Mouse (Mus musculus) lung, postnatal 10 days (tissue): ENCODE data around the gene Slit3.

Source experiments
- DNase-seq: peaks from one replicate; pipeline ENCODE4 v3.0.0; 2021

Gene Slit3

GRCm38 (mm10) chr11:35203673-35204072 lies 82.6 kb downstream of the Slit3 start:
- no peak for DNase-seq

- DNase-seq, result no peak
Observed at GRCm38 (mm10) chr11:35204084-35204483, 83.1 kb downstream of the Slit3 start.

DNA sequence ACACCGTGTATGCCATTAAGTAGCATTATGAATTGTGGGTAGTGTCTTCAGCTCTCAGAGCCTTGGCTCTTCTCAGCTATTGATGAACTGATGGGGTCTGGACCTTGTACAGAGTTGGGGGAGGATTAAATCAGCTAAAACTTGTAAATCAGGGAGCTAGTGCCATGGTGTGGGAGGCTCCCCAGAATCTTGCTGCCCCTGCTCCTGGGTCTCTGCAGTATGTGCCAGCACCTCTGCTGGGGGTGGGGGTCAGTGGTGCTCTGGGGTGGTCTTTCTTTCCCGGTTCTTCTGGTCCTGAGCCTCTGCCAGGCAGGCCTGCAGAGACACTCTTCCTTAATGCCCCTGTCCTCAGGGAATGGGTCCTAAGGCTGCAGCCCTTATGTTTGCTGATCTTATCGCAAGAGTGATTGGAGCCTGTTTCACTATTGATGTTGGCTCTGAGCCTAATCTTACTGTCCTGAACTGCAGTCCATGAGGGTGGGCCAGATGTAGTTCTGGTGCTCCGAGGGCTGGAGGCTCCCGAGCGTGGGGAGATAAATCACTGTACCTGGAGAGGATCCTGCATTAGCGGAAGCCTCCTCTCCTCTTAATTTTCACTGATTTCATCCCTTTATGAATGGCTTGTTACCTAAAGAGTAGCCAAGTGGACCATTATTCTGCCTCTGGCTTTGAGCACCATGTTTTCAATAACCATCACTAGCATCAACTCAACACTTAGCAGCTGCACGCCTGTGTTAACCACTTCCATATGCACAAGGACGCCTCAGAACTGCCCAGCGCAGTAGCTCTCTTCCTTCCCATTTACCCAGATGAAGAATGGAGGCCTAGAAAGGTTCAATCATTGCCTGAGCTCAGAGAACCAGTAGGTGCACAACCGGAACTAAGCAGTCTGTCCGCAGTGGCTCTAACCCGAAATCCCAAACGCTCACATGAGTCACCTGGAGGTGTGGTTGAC lies 90.0 kb downstream of the Slit3 start:
- no peak for DNase-seq

DNA sequence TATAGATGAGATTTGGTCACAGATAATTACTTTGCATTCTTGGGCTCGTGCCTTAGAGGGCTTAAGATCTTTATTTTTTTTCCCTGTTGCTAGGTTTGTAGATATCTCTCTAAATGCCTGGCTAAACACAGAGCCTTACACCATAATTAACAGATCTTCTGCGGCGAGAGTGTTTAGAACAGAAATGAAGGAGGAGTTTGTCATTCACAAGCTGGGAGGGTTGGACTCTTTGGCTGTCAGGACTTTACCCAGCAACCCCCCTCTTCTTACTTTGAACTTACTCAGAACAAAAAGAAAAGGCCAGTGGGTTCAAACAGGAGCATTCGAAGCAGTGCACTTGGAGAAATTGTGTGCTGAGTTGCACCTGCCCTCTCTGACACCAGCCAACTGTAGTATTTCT lies 103.0 kb downstream of the Slit3 start:
- DNase-seq, result no peak

DNA sequence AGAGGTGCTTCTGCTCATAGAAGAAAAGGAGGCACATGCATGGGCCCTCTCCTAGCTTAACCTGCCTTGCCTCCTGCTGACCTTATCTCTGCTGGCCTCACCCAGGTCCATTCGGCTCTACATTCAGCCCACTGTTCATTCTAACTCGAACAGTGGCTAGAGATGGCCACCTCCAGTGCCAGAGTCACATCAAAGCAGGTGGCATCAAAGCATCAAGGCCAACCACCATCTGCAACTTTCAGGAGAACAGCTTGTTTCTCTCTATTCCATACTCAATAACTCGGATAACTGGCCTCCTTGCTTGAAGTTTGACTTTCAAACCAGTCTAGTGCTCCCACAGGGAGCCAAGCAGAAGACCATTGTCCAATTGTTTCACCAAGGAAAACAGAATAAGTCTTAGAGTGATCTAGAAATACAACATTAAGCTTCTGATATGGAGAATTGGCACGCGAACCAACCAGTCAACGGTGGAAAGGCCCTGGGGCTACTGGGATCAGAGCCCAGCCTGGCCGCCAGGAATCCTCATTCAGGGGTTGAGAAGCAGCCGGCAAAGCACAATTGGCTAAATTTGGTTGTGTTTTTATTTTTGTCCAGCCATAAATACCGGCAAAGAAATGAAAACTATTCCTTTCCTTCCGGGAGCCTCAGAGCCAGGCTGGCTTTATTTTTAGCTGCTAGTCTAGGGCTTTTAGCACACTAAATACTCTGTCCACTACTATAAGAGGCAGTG lies 110.5 kb downstream of the Slit3 start:
- DNase-seq, result no peak

DNA sequence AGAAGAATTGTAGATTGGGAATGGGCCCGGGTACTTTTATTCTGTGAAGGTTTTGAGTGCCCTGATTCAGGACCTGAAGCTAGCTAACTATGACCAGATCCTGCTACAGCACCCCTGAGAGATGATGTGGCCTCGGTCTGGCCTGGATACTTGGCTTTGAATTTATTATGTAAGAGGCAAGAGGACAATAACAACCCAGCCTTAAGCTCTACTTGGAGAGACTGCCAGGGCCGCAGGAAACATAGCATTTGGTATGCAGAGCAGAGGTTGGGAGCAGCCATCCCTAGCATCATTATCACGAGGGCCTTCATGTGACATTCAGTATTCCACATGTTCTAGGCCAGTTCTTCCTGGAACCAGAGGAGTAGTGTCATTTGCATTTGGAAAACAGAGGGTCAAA lies 111.3 kb downstream of the Slit3 start:
- DNase-seq, result no peak

GRCm38 (mm10) chr11:35241379-35241778 lies 120.4 kb downstream of the Slit3 start:
- DNase-seq, result no peak

GRCm38 (mm10) chr11:35243597-35243996 lies 122.6 kb downstream of the Slit3 start:
- no peak for DNase-seq

DNA sequence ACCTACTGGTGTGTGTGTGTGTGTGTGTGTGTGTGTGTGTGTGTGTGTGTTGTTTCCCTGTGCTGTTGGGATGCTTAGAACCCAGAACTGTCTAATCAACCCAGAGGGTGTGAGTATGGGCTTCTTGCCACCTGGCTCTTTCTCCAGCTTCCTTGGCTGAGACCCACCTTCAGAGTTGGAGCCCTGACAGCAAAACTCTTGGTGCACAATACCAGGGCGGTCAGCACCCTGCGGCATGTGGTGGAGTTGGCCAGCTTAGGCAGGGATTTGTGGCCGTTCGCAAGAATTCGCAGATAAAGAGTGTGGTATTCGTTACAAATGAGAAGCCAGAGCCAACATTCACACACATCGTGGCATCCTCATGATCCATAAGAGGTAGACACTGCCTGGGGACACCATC lies 123.5 kb downstream of the Slit3 start:
- peak; percentile 31 for DNase-seq

- DNase-seq, result no peak
Observed at GRCm38 (mm10) chr11:35246623-35247022, 125.6 kb downstream of the Slit3 start.

- DNase-seq, result no peak
Observed at GRCm38 (mm10) chr11:35248088-35248487, 127.1 kb downstream of the Slit3 start.

DNA sequence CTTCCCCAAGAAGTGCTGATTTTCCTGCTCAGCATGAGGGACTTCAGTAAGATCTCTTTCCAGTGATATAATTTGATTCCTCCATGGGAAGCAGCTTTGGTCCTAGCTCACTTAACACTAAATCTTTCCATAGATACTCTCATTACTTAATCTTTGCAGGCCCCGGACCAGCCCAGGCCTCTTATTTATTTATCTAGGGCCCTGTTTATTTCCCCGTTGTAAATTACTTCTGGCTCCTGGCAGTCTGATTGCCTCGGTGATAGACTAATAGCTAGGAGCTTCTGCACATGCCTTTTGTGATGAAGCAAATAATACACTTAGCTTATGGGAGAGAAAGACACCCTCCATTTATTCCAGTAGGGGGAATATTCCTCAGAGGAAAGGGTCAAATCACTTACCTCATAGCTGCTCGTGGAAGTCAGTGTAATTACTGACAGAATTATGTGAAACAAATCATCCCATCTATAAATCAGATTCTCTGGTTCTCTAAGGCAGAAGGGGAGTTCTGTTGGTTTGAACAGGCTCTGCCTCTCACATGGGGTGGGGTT lies 129.9 kb downstream of the Slit3 start:
- DNase-seq, result no peak

GRCm38 (mm10) chr11:35251910-35252309 lies 130.9 kb downstream of the Slit3 start:
- DNase-seq, result peak; percentile 59

- DNase-seq, result no peak
Observed at GRCm38 (mm10) chr11:35257351-35257750, 136.3 kb downstream of the Slit3 start.

DNA sequence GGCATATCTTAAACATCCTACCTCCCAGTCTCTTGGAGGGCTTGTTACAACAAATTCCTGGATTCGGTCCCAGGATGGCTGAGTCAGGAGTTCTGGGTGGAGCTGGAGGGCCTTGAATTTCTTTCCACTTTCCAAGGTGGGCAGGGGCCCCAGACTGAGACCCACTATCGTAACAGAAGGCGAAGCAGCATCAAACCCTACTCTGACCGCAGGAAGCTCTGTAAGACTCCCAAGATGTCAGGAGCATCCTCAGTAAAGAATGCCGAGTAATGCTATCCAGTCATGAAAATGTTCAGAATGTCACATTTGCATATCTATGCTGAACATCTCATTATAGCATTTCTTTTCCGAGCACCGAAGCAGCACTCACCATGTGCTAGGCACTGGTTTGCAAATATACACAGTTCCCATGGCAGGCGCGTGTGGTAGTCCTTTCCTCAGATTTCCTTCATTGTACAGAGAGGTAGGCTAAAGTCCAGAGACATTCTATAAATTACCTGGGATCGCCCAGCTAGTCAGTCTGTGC lies 140.6 kb downstream of the Slit3 start:
- no peak for DNase-seq

DNA sequence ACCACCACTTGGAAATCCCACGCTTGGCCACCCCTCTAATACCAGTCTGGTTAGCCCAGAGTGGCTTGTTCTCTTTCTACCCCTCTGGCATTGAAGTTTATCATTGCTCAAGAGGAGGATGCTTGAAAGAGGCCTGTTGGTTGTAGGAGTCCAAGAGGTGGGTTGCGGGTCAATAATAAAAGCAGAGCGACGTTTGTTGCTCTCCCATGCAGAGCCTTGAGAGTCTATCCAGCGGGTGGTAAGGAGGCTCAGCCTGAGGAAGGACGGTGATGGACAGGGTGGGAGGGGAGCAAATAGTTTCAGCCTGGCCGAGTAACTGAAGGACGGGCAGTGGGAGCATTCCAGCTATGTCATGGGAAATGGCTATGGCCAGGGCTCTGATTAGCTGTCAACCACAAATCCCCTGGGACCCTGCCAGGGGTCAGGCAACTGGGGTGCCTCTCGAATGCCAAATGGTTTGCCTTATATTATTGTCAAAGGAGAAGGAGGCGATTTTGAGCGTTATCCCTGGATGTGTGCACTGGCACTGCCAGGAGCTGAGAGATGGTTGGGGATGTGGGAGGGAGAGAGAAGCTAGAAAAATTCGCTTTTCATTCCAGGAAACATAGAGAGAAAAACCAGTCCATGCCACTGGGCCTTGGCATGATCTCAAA lies 141.4 kb downstream of the Slit3 start:
- DNase-seq, result peak; percentile 57

DNA sequence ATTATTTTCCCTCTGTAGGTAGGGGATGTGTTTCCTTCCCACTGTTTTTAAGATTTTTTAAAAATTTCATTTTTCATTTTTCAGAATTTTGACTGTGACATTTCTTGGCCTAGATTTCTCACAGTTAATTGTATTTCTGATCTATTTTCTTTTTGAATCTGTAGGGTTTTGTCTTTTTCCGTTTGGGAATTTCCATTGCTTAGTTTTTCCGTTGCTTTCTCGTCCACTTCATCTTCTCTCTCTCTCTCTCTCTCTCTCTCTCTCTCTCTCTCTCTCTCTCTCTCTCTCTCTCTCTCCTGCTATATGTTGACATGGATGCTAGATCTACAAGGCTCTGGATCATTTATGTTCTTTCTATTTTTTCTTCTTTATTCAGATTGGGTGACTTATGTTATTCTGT lies 143.7 kb downstream of the Slit3 start:
- no peak for DNase-seq

DNA sequence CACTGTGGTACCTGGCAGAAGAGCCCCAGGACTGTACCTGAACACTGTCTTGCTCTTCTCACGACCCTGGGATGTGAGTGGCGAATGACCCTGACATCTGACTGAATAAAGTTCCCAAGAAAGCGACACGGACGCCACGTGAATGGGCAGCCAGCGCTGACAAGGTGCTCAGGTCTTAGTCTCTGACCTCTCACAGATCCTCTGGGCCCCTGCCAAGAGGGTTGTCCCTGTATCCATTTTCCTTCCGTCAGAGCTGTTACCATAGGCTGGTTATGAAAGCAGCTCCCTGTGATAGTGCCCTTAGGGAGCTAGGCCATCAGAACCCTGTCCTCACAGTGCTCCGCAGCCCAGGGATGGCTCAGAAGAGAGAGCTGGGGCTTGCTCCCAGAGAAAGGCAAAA lies 149.4 kb downstream of the Slit3 start:
- no peak for DNase-seq

DNA sequence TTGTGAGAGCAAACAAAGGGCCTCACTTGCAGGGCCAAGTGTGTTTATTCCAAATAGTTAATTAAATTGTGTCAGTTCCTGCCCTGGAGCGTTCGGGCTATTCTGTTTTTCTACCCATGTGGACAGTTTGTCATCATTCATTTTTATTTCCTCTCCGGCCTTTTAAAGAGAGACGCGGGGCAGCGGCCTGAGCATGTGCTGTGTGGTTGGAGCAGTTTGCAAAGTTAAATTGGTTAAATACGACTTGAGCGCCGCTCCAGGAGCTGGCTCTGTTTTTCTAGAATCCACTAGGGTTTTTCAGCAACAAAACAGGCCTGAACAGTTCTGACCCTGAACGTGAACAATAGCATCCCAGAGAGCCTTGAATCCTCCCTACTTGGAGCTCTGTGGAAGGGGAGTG lies 152.4 kb downstream of the Slit3 start:
- DNase-seq, result no peak

- DNase-seq, result no peak
Observed at GRCm38 (mm10) chr11:35274036-35274435, 153.0 kb downstream of the Slit3 start.

- DNase-seq, result no peak
Observed at GRCm38 (mm10) chr11:35275300-35275699, 154.3 kb downstream of the Slit3 start.

DNA sequence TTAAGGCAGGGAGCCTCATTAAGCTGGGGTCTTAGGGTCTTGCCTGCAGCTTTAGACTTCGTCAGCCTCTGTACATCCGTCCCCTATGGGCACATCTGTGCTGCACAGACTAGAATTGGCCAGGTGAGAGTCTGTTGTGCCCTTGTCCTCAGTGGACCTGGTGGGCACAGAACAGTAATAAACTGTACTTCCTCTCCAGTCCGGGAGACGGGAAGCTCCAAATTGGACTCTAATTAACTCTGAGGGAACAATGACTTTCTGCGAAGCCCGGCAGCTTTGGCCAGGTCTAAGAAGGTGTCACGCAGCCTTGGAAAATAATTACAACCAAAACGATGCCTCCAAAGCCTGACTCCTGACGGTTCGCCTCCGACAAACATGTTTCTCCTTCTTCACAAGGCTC lies 155.0 kb downstream of the Slit3 start:
- DNase-seq, result no peak
